Mouse (Mus musculus) left cerebral cortex, adult 8-10 months (tissue): Measurements from ENCODE around the gene Gm29609. TPM values are rescaled to one million over a fixed set of nuclear protein-coding genes. Genes with fewer than 3 reads are reported as not detected.
A peak's percentile ranks its signal among the peaks of the same experiment; 100 is the strongest.

Experiments
- DNase-seq, 2 experiments: peaks; one replicate each; pipeline ENCODE4 v3.0.0; 2022; ENCODE audit warnings: low spot score in 2 of 2
- total RNA-seq, 4 experiments: library from RNA; stranded (reverse); gene quantifications; 2 replicates each; pipeline ENCODE4 v1.2.4; 2022

The Gm29609 gene
- total RNA-seq, 4 experiments from 2014 or later = 1.8 to 6.0 (median 2.5) TPM

GRCm38 (mm10) chr5:31153516-31154151 is 26.1 kb downstream of the Gm29609 start:
- DNase-seq = peak in 1 of 2 experiments; percentile 15

GRCm38 (mm10) chr5:31151746-31152145 is 28.0 kb downstream of the Gm29609 start:
- DNase-seq = no peak

- no peak for DNase-seq
Measured at GRCm38 (mm10) chr5:31149781-31150180, 29.9 kb downstream of the Gm29609 start.

- DNase-seq = no peak
Measured at GRCm38 (mm10) chr5:31138968-31139425, 40.7 kb downstream of the Gm29609 start.

GRCm38 (mm10) chr5:31138241-31138967 is 41.3 kb downstream of the Gm29609 start, which contains the start of gene Ucn:
Gene Ucn, minus strand, starts transcription at chr5:31138829.
- DNase-seq = no peak

- no peak for DNase-seq
Measured at GRCm38 (mm10) chr5:31137658-31138057, 42.1 kb downstream of the Gm29609 start.

GRCm38 (mm10) chr5:31136730-31137424 is 42.8 kb downstream of the Gm29609 start:
- DNase-seq = no peak

- DNase-seq = no peak
Measured at GRCm38 (mm10) chr5:31126050-31126449, 53.7 kb downstream of the Gm29609 start.

GRCm38 (mm10) chr5:31123481-31123880 is 56.2 kb downstream of the Gm29609 start:
- DNase-seq = no peak

GRCm38 (mm10) chr5:31121111-31121510 is 58.6 kb downstream of the Gm29609 start:
- DNase-seq = peak in 1 of 2 experiments; percentile 46

GRCm38 (mm10) chr5:31116912-31117311 is 62.8 kb downstream of the Gm29609 start:
- DNase-seq = no peak

- DNase-seq = no peak
Measured at GRCm38 (mm10) chr5:31116354-31116753, 63.4 kb downstream of the Gm29609 start, which contains the start of gene Trim54. Gene Trim54, plus strand, starts transcription at chr5:31116712.

GRCm38 (mm10) chr5:31110781-31111180 is 68.9 kb downstream of the Gm29609 start:
- DNase-seq = no peak

GRCm38 (mm10) chr5:31108000-31108490 is 71.7 kb downstream of the Gm29609 start, which contains the start of gene Slc30a3:
Gene Slc30a3, minus strand, starts transcription at chr5:31108237.
- no peak for DNase-seq

- no peak for DNase-seq
Measured at GRCm38 (mm10) chr5:31105814-31106335, 73.8 kb downstream of the Gm29609 start, which contains the start of gene Dnajc5g. Gene Dnajc5g, plus strand, starts transcription at chr5:31106285.

GRCm38 (mm10) chr5:31095711-31096480 is 83.8 kb downstream of the Gm29609 start:
- no peak for DNase-seq

- DNase-seq = no peak
Measured at GRCm38 (mm10) chr5:31094799-31095691, 84.7 kb downstream of the Gm29609 start.
